Mouse (Mus musculus) MEL (cell line): Measurements from ENCODE around the gene Pip5k1a.
A peak's percentile ranks its signal among the peaks of the same experiment; 100 is the strongest.

Source experiments
- BHLHE40 ChIP-seq: IDR thresholded peaks from 2 replicates; pipeline ENCODE4 v1.6.1; 2012; ENCODE audit warnings: low read depth, mild to moderate bottlenecking, inconsistent platforms, low read length, improper control_type of control experiment, borderline replicate concordance
- CHD2 ChIP-seq: IDR thresholded peaks from 2 replicates; pipeline ENCODE4 v1.6.1; 2011; ENCODE audit warnings: low read length, improper control_type of control experiment
- CTCF ChIP-seq, 3 experiments: IDR thresholded peaks in 2 of 3; conservative IDR thresholded peaks in 1 of 3; 2 replicates each; pipeline ENCODE4 v1.5.1; 2011 to 2012; ENCODE audit warnings: low read length in 3 of 3, low read depth in 2 of 3, mild to moderate bottlenecking in 2 of 3, improper control_type of control experiment in 1 of 3, inconsistent platforms in 1 of 3, mixed read lengths in 1 of 3, moderate library complexity in 1 of 3; ENCODE audit not compliant: control insufficient read depth in 1 of 3, insufficient read depth in 1 of 3, poor library complexity in 1 of 3, severe bottlenecking in 1 of 3
- MYC ChIP-seq: IDR thresholded peaks from 2 replicates; pipeline ENCODE4 v1.6.1; 2011; ENCODE audit warnings: low read depth, mild to moderate bottlenecking, low read length, improper control_type of control experiment, moderate library complexity
- SIN3A ChIP-seq: IDR thresholded peaks from 2 replicates; pipeline ENCODE4 v1.6.1; 2012; ENCODE audit warnings: low read length, improper control_type of control experiment, inconsistent platforms
- ZNF384 ChIP-seq: IDR thresholded peaks from 2 replicates; pipeline ENCODE4 v1.6.1; 2012; ENCODE audit warnings: low read depth, mild to moderate bottlenecking, inconsistent platforms, low read length, improper control_type of control experiment

DNA sequence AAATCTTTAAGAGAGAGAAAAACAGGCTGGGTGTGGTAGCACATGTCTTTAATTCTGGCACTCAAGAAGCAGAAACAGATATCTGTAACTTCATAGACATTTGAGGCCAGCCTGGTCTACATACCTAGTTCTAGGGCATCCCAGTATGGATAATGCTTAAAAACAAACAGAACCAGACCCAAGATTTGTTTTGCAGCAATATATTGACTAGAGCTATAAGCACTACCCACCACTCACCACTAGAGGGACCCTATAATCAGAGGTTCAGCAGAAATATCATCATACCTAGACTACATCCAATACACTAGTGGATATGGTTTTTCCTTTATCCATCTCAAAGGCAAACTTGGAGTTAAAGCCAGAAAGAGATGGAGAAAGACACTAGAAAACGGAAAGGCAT, 53.8 kb downstream of the Pip5k1a start:
- no peak for TF ChIP-seq MYC
- TF ChIP-seq ZNF384 = no peak
- no peak for TF ChIP-seq CHD2
- peak in 1 of 3 experiments; percentile 100; a peak in 2 of 6 replicates for TF ChIP-seq CTCF (IDR thresholded peaks at IDR 0.05 in 2 of 3, conservative IDR thresholded peaks at IDR 0.05 in 1 of 3; ENCODE audit: control insufficient read depth in 1 of 3, insufficient read depth in 1 of 3, low read depth in 2 of 3, low read length in 3 of 3, poor library complexity in 1 of 3, severe bottlenecking in 1 of 3)
- no peak for TF ChIP-seq SIN3A
- TF ChIP-seq BHLHE40 = no peak
